Mouse (Mus musculus): ENCODE measurements around the gene H2-Q6. TPM values are rescaled to one million over a fixed set of nuclear protein-coding genes. Genes with fewer than 3 reads are reported as not detected.
"Not testable (repeated sequence)": the region's sequence is repeated elsewhere in the genome, so short reads cannot be mapped to it uniquely, and the experiment has no call there.

H2-Q6 gene
- total RNA-seq (2021): 0.74 and 7.4 TPM in 2 replicates
- long read RNA-seq, experiment 1, partial matches to known transcripts: 0 of 2 reads
- long read RNA-seq, experiment 1, other reads (novel, unspliced or antisense): 2 of 2 reads
- long read RNA-seq, experiment 2: 0 reads

GRCm38 (mm10) chr17:35424624-35425416 lies at the start of gene H2-Q6:
Gene H2-Q6, plus strand, starts transcription at chr17:35424850.
- DNase-seq: peak; percentile 82

- DNase-seq: peak; percentile 96
These were observed 45.3 kb upstream of the H2-Q6 start, which contains the start of gene H2-Q4 for GRCm38 (mm10) chr17:35379369-35379728. Gene H2-Q4, plus strand, starts transcription at chr17:35379617.

GRCm38 (mm10) chr17:35379729-35380451 lies 44.8 kb upstream of the H2-Q6 start:
- peak; percentile 62 for DNase-seq

- peak; percentile 51 for DNase-seq
These were observed 34.9 kb upstream of the H2-Q6 start for GRCm38 (mm10) chr17:35389796-35390195.

- not testable (repeated sequence) for DNase-seq
These were observed 32.0 kb upstream of the H2-Q6 start for GRCm38 (mm10) chr17:35392671-35393070.

- DNase-seq: peak; percentile 16
These were observed 30.5 kb upstream of the H2-Q6 start for GRCm38 (mm10) chr17:35393864-35394800.

GRCm38 (mm10) chr17:35396956-35397355 lies 27.7 kb upstream of the H2-Q6 start:
- not testable (repeated sequence) for DNase-seq

GRCm38 (mm10) chr17:35413057-35413456 lies 11.6 kb upstream of the H2-Q6 start:
- DNase-seq: not testable (repeated sequence)

- not testable (repeated sequence) for DNase-seq
These were observed 9.1 kb upstream of the H2-Q6 start for GRCm38 (mm10) chr17:35415273-35416129.

GRCm38 (mm10) chr17:35418772-35419171 lies 5.9 kb upstream of the H2-Q6 start:
- no peak for DNase-seq

- not testable (repeated sequence) for DNase-seq
These were observed 5.1 kb upstream of the H2-Q6 start for GRCm38 (mm10) chr17:35419564-35419963.

GRCm38 (mm10) chr17:35420206-35420810 lies 4.3 kb upstream of the H2-Q6 start:
- DNase-seq: peak; percentile 54

GRCm38 (mm10) chr17:35421331-35421730 lies 3.3 kb upstream of the H2-Q6 start:
- not testable (repeated sequence) for DNase-seq

GRCm38 (mm10) chr17:35422360-35422759 lies 2.3 kb upstream of the H2-Q6 start:
- DNase-seq: not testable (repeated sequence)

- DNase-seq: not testable (repeated sequence)
These were observed 1.4 kb upstream of the H2-Q6 start for GRCm38 (mm10) chr17:35423131-35423810.

- DNase-seq: not testable (repeated sequence)
These were observed 544 bp upstream of the H2-Q6 start for GRCm38 (mm10) chr17:35424106-35424505.

GRCm38 (mm10) chr17:35425474-35425873 lies 824 bp downstream of the H2-Q6 start:
- not testable (repeated sequence) for DNase-seq

GRCm38 (mm10) chr17:35428883-35429282 lies 4.2 kb downstream of the H2-Q6 start:
- DNase-seq: not testable (repeated sequence)

- DNase-seq: not testable (repeated sequence)
These were observed 6.0 kb downstream of the H2-Q6 start for GRCm38 (mm10) chr17:35430671-35431070.

- not testable (repeated sequence) for DNase-seq
These were observed 7.5 kb downstream of the H2-Q6 start for GRCm38 (mm10) chr17:35432167-35432566.

Measured in adrenal gland, postnatal 14 days (tissue).